Comparison of ENCODE assay signal across 21 mouse cellular contexts in the genomic region with DNA sequence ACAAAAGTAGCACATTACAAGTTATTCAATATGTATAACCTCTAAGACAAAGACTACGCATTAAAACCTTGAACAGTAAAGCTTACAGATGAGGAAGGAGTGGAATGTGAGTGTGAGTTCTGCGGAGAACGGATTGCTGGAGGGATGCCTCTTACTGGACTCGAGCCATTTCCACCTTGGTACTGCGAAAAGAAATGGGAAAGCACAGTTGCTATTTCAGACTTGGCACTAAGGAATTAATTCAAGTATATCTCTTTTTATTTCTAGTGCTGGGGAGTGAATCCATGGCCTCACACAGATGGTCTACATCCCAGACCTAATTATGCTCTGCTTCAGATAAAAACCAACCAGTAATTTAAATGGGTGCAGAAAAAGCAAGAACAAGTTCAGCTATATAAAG.
A peak's percentile ranks its signal among the peaks of the same experiment; 100 is the strongest.
DNase-seq lines count a peak whose midpoint lies in the region; ATAC-seq lines count a peak whose summit lies in the region.
"Had no signal": no experiment of that assay in that cellular context is flagged by ENCODE, and none has a peak within 500 bp of the region (broad histone marks: within the 10 kb centered on the region; RNA-seq: fewer than 3 reads in every experiment).

No protein-coding gene starts in this region.

- ATAC-seq in cerebellum, adult (ENCODE audit: insufficient number of reproducible peaks, low FRiP score, low TSS enrichment): no peak
- ATAC-seq: CD4-positive, CD25-positive, alpha-beta regulatory T cell, adult 4 months; forebrain, postnatal 0 days; intestine, embryonic 16.5 days; midbrain, embryonic 16.5 days had no signal

- DNase-seq in cerebellum, adult 9-10 months: peak; percentile 21
- DNase-seq in left cerebral cortex, adult 18-20 months (ENCODE audit: low spot score in 2 of 2): peak; percentile 24 to 27
- no peak for DNase-seq in left cerebral cortex, adult 8-10 months (ENCODE audit: low spot score in 2 of 2)
- peak; percentile 21 for DNase-seq in cerebellum, postnatal 36 days
- DNase-seq in telencephalon, adult 2 months (ENCODE audit: low read depth, low spot score): peak; percentile 39
- no peak for DNase-seq in kidney, postnatal 10 days
- DNase-seq: adrenal gland, postnatal 14 days; forebrain, postnatal 0 days; gastrocnemius, adult 2 months; gastrocnemius, postnatal 36 days; heart, adult 18-20 months; heart, postnatal 36 days; kidney, adult 8-10 months; layer of hippocampus, postnatal 36 days; lung, postnatal 36 days; thymus, adult 2 months; thymus, postnatal 36 days had no signal

Comparison
In these comparisons a context has a peak if more than half of its experiments do, and no peak if none do; other contexts are left out.
1. DNase-seq: peak in cerebellum, adult 9-10 months (single experiment), left cerebral cortex, adult 18-20 months (2 of 2), cerebellum, postnatal 36 days (2 of 2) and telencephalon, adult 2 months (single experiment); none in left cerebral cortex, adult 8-10 months (0 of 2) and kidney, postnatal 10 days (single experiment).